Mouse (Mus musculus) hindbrain, embryonic 13.5 days (tissue): ENCODE measurements around the gene Por. TPM values are rescaled to one million over a fixed set of nuclear protein-coding genes. Genes with fewer than 3 reads are reported as not detected.

Source experiments
- ATAC-seq: fragments of 200-750 bp; cut with Nextera tagmentation; 2 replicates; pipeline ENCODE4 v1.8.0; 2017; ENCODE audit warnings: moderate TSS enrichment; ENCODE audit not compliant: low FRiP score
- H3K27ac ChIP-seq: fragments of 300-500 bp; sonication (generic); 2 replicates; pipeline ENCODE4 v1.5.1; 2015; ENCODE audit warnings: inconsistent platforms, mild to moderate bottlenecking, moderate library complexity
- H3K27me3 ChIP-seq: fragments of 300-500 bp; sonication (generic); 2 replicates; pipeline ENCODE4 v1.6.1; 2015; ENCODE audit warnings: mild to moderate bottlenecking, inconsistent platforms
- H3K36me3 ChIP-seq: fragments of 300-500 bp; sonication (generic); 2 replicates; pipeline ENCODE4 v1.6.1; 2015; ENCODE audit warnings: mild to moderate bottlenecking, inconsistent platforms
- H3K4me1 ChIP-seq: fragments of 300-500 bp; sonication (generic); replicated peaks from 2 replicates; pipeline ENCODE4 v1.6.1; 2015; ENCODE audit warnings: inconsistent platforms
- H3K4me2 ChIP-seq: fragments of 300-500 bp; sonication (generic); 2 replicates; pipeline ENCODE4 v1.6.1; 2015; ENCODE audit warnings: inconsistent platforms, mild to moderate bottlenecking, moderate library complexity
- H3K4me3 ChIP-seq: fragments of 300-500 bp; sonication (generic); 2 replicates; pipeline ENCODE4 v1.5.1; 2015; ENCODE audit warnings: mild to moderate bottlenecking, inconsistent platforms
- H3K9ac ChIP-seq: fragments of 300-500 bp; sonication (generic); 2 replicates; pipeline ENCODE4 v1.6.1; 2015; ENCODE audit warnings: mild to moderate bottlenecking, inconsistent platforms
- H3K9me3 ChIP-seq: fragments of 300-500 bp; sonication (generic); 2 replicates; pipeline ENCODE4 v1.6.1; 2016; ENCODE audit warnings: inconsistent platforms
- WGBS: fragments of 180-500 bp; shearing (Covaris S2); methylation state at CpG from one replicate; pipeline ENCODE4 v1.1.7; 2015; 5-methylcytosine and 5-hydroxymethylcytosine counted together
- polyA plus RNA-seq: library from polyadenylated mRNA; unstranded; fragments of >200 nt; fragmentation: Nextera tagmentation; extraction: Ambion mirVana; gene quantifications from 2 replicates; pipeline ENCODE4 v1.2.1, GENCODE M21; 2015

Por gene
- polyA plus RNA-seq, 1 experiment from 2014 or later = 107 TPM

- H3K4me3 ChIP-seq = no peak overlapping the region
- no peak overlapping the region for H3K9ac ChIP-seq
- no peaks in the 10 kb centered on the region for H3K4me1 ChIP-seq
- H3K36me3 ChIP-seq = peaks cover 93% of the 10 kb centered on the region
- WGBS = 95% methylated on average over 42 of the region's 42 CpGs
- ATAC-seq = no peak
- H3K4me2 ChIP-seq = no peak overlapping the region
- H3K27me3 ChIP-seq = no peaks in the 10 kb centered on the region
- H3K9me3 ChIP-seq = no peaks in the 10 kb centered on the region
- H3K27ac ChIP-seq = no peak overlapping the region
Observed at GRCm38 (mm10) chr5:135734057-135734680, 64.3 kb downstream of the Por start.

- H3K4me1 ChIP-seq = no peaks in the 10 kb centered on the region
- H3K9ac ChIP-seq = no peak overlapping the region
- no peak for ATAC-seq
- peaks cover 89% of the 10 kb centered on the region for H3K36me3 ChIP-seq
- no peaks in the 10 kb centered on the region for H3K27me3 ChIP-seq
- 90% methylated on average over 13 of the region's 13 CpGs for WGBS
- no peak overlapping the region for H3K27ac ChIP-seq
- H3K4me2 ChIP-seq = no peak overlapping the region
- no peaks in the 10 kb centered on the region for H3K9me3 ChIP-seq
- H3K4me3 ChIP-seq = no peak overlapping the region
Observed at GRCm38 (mm10) chr5:135735741-135736140, 65.9 kb downstream of the Por start.

GRCm38 (mm10) chr5:135736544-135736943 lies 66.7 kb downstream of the Por start:
- no peak overlapping the region for H3K27ac ChIP-seq
- no peak for ATAC-seq
- H3K4me3 ChIP-seq = no peak overlapping the region
- H3K4me1 ChIP-seq = no peaks in the 10 kb centered on the region
- H3K9ac ChIP-seq = no peak overlapping the region
- peaks cover 89% of the 10 kb centered on the region for H3K36me3 ChIP-seq
- WGBS = 93% methylated on average over 16 of the region's 16 CpGs
- no peaks in the 10 kb centered on the region for H3K9me3 ChIP-seq
- no peak overlapping the region for H3K4me2 ChIP-seq
- H3K27me3 ChIP-seq = no peaks in the 10 kb centered on the region

GRCm38 (mm10) chr5:135737154-135737553 lies 67.3 kb downstream of the Por start:
- Histone ChIP-seq H3K27ac (no peak overlapping the region), H3K4me2 (no peak overlapping the region), H3K4me1 (peaks cover 1% of the 10 kb centered on the region; the same call in 1 of the 2 replicates), H3K9ac (no peak overlapping the region), H3K9me3 (no peaks in the 10 kb centered on the region), H3K4me3 (no peak overlapping the region), H3K36me3 (peaks cover 88% of the 10 kb centered on the region), H3K27me3 (no peaks in the 10 kb centered on the region)
- 84% methylated on average over 7 of the region's 7 CpGs for WGBS
- ATAC-seq = no peak

- Histone ChIP-seq H3K27me3 (no peaks in the 10 kb centered on the region), H3K9me3 (no peaks in the 10 kb centered on the region), H3K4me3 (no peak overlapping the region), H3K9ac (no peak overlapping the region), H3K4me2 (no peak overlapping the region), H3K27ac (no peak overlapping the region), H3K4me1 (peaks cover 13% of the 10 kb centered on the region), H3K36me3 (peaks cover 77% of the 10 kb centered on the region)
- 30% methylated on average over 6 of the region's 6 CpGs for WGBS
- no peak for ATAC-seq
Observed at GRCm38 (mm10) chr5:135738266-135738665, 68.4 kb downstream of the Por start.

GRCm38 (mm10) chr5:135742156-135742555 lies 72.3 kb downstream of the Por start:
- Histone ChIP-seq H3K27me3 (peaks cover 9% of the 10 kb centered on the region; the same call in 1 of the 2 replicates), H3K4me2 (no peak overlapping the region), H3K9ac (peak overlapping the region; percentile 92; the same call in 1 of the 2 replicates), H3K4me3 (no peak overlapping the region), H3K9me3 (0 out of 2 replicates have a peak, but pooled peaks cover 5% of the 10 kb centered on the region), H3K36me3 (peaks cover 39% of the 10 kb centered on the region), H3K4me1 (peaks cover 21% of the 10 kb centered on the region), H3K27ac (no peak overlapping the region)
- ATAC-seq = no peak
- WGBS = 72% methylated on average over 10 of the region's 10 CpGs

- Histone ChIP-seq H3K4me3 (peak overlapping the region; percentile 95), H3K27ac (peak overlapping the region; percentile 58; the same call in 1 of the 2 replicates), H3K4me2 (peak overlapping the region; percentile 97), H3K9ac (peak overlapping the region; percentile 92), H3K4me1 (peaks cover 21% of the 10 kb centered on the region), H3K9me3 (peaks cover 11% of the 10 kb centered on the region; the same call in 1 of the 2 replicates), H3K36me3 (peaks cover 32% of the 10 kb centered on the region), H3K27me3 (peaks cover 9% of the 10 kb centered on the region; the same call in 1 of the 2 replicates)
- peak; percentile 57; the same call in 1 of the 2 replicates for ATAC-seq
- 26% methylated on average over 18 of the region's 18 CpGs for WGBS
Observed at GRCm38 (mm10) chr5:135742941-135743740, 73.3 kb downstream of the Por start.

- Histone ChIP-seq H3K27me3 (peaks cover 9% of the 10 kb centered on the region; the same call in 1 of the 2 replicates), H3K4me3 (peak within 1 kb of the TSS; percentile 95), H3K9ac (peak within 1 kb of the TSS; percentile 92), H3K9me3 (peaks cover 11% of the 10 kb centered on the region; the same call in 1 of the 2 replicates), H3K4me1 (peaks cover 21% of the 10 kb centered on the region), H3K36me3 (peaks cover 29% of the 10 kb centered on the region), H3K27ac (peak within 1 kb of the TSS; percentile 58), H3K4me2 (peak within 1 kb of the TSS; percentile 97)
- peak; percentile 96 for ATAC-seq
- under 1% methylated on average over 60 of the region's 60 CpGs for WGBS
Observed at GRCm38 (mm10) chr5:135743741-135744609, 74.1 kb downstream of the Por start, which contains the start of gene Tmem120a. Gene Tmem120a (minus strand): TSS chr5:135744448.

- Histone ChIP-seq H3K27me3 (peaks cover 9% of the 10 kb centered on the region; the same call in 1 of the 2 replicates), H3K36me3 (peaks cover 24% of the 10 kb centered on the region), H3K27ac (0 out of 2 replicates have a peak overlapping the region, but pooled peaks have one; percentile 58), H3K9ac (peak overlapping the region; percentile 92), H3K4me3 (peak overlapping the region; percentile 95), H3K4me1 (peaks cover 21% of the 10 kb centered on the region), H3K9me3 (peaks cover 11% of the 10 kb centered on the region; the same call in 1 of the 2 replicates), H3K4me2 (peak overlapping the region; percentile 97)
- ATAC-seq = no peak
- WGBS = 27% methylated on average over 12 of the region's 12 CpGs
Observed at GRCm38 (mm10) chr5:135744742-135745141, 74.9 kb downstream of the Por start.

GRCm38 (mm10) chr5:135751041-135751440 lies 81.2 kb downstream of the Por start:
- ATAC-seq = no peak
- WGBS = 91% methylated on average over 1 of the region's 1 CpGs
- Histone ChIP-seq H3K4me1 (no peaks in the 10 kb centered on the region), H3K36me3 (0 out of 2 replicates have a peak, but pooled peaks cover 3% of the 10 kb centered on the region), H3K9ac (no peak overlapping the region), H3K9me3 (peaks cover 11% of the 10 kb centered on the region; the same call in 1 of the 2 replicates), H3K27ac (no peak overlapping the region), H3K4me2 (no peak overlapping the region), H3K4me3 (no peak overlapping the region), H3K27me3 (0 out of 2 replicates have a peak, but pooled peaks cover 3% of the 10 kb centered on the region)

- ATAC-seq = no peak
- H3K4me2 ChIP-seq = no peak overlapping the region
- no peak overlapping the region for H3K27ac ChIP-seq
- 81% methylated on average over 2 of the region's 2 CpGs for WGBS
- no peak overlapping the region for H3K9ac ChIP-seq
- no peak overlapping the region for H3K4me3 ChIP-seq
- H3K9me3 ChIP-seq = peaks cover 11% of the 10 kb centered on the region; the same call in 1 of the 2 replicates
- H3K4me1 ChIP-seq = no peaks in the 10 kb centered on the region
- H3K36me3 ChIP-seq = 0 out of 2 replicates have a peak, but pooled peaks cover 3% of the 10 kb centered on the region
- no peaks in the 10 kb centered on the region for H3K27me3 ChIP-seq
Observed at GRCm38 (mm10) chr5:135751595-135751994, 81.8 kb downstream of the Por start.
